Mouse (Mus musculus) MEL (cell line): ENCODE data around the gene Nf1.

Experiments used
- CTCF ChIP-seq, 3 experiments: IDR thresholded peaks in 2 of 3; conservative IDR thresholded peaks in 1 of 3; 2 replicates each; pipeline ENCODE4 v1.5.1; 2011 to 2012; ENCODE audit warnings: low read length in 3 of 3, low read depth in 2 of 3, mild to moderate bottlenecking in 2 of 3, improper control_type of control experiment in 1 of 3, inconsistent platforms in 1 of 3, mixed read lengths in 1 of 3, moderate library complexity in 1 of 3; ENCODE audit not compliant: control insufficient read depth in 1 of 3, insufficient read depth in 1 of 3, poor library complexity in 1 of 3, severe bottlenecking in 1 of 3
- GATA1 ChIP-seq: IDR thresholded peaks from 2 replicates; pipeline ENCODE4 v1.6.1; 2011; ENCODE audit warnings: low read depth, low read length, improper control_type of control experiment
- MAX ChIP-seq: IDR thresholded peaks from 2 replicates; pipeline ENCODE4 v1.6.1; 2011; ENCODE audit warnings: low read length, improper control_type of control experiment
- POLR2A ChIP-seq, 2 experiments: IDR thresholded peaks; 2 replicates each; pipeline ENCODE4 v1.6.1; 2011 to 2012; ENCODE audit warnings: low read length in 2 of 2, mild to moderate bottlenecking in 2 of 2, control low read depth in 1 of 2, improper control_type of control experiment in 1 of 2, low read depth in 1 of 2, moderate library complexity in 1 of 2; ENCODE audit not compliant: control insufficient read depth in 1 of 2, insufficient read depth in 1 of 2, poor library complexity in 1 of 2

DNA sequence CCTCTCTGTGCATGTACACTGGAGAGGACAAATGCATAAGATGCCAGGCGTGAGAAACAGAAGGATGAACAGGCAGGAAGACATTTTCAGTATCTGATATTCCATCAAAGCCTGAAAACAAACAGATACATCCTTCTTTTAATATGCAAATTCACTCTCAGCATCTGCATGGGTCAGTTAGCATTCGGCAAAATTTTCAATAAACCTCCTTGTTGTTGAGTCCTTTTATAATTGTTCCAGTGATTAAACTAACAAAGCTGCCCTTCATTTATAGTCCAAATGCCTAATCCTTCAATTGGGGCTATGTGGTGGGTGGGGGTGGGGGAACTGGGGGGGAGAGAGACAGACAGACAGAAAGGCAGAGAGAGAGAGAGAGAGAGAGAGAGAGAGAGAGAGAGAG is 163.4 kb downstream of the Nf1 start:
- TF ChIP-seq POLR2A (IDR thresholded peaks at IDR 0.05; ENCODE audit: control insufficient read depth in 1 of 2, insufficient read depth in 1 of 2, low read depth in 1 of 2, low read length in 2 of 2, poor library complexity in 1 of 2) (no peak), GATA1 (no peak), CTCF (IDR thresholded peaks at IDR 0.05 in 2 of 3, conservative IDR thresholded peaks at IDR 0.05 in 1 of 3; ENCODE audit: control insufficient read depth in 1 of 3, insufficient read depth in 1 of 3, low read depth in 2 of 3, low read length in 3 of 3, poor library complexity in 1 of 3, severe bottlenecking in 1 of 3) (no peak), MAX (no peak)
